Mouse (Mus musculus): ENCODE data around the gene Actn1. TPM values are rescaled to one million over a fixed set of nuclear protein-coding genes. Genes with fewer than 3 reads are reported as not detected.

Gene Actn1
- polyA plus RNA-seq, 1 experiment from 2014 or later, result 279 TPM

DNA sequence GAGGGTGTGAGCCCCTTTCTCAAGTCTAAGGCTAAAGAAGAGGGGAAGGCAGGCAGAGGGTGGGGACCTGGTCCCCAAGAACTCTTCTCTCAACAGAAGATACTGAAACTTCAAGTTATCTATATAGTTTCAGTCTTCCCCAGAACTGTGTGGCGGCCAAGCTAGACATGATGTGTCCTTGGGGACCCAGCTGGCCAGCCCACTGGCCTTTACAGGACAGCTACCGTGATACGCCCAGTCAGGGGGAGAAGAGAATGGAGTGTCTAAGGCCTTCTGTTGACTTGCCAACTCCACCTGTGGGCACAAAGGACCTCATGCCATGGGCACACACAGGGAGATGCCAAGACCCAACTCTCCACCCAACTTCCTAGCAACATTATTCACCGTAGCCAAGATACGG lies 31.8 kb downstream of the Actn1 start:
- TF ChIP-seq CTCF (IDR thresholded peaks at IDR 0.05), result no peak
- ATAC-seq, result no peak
- no peak for DNase-seq (ENCODE audit: low read depth, low spot score)
- in situ Hi-C loops (cut with MboI; ENCODE audit: low pct_unique_long_range_greater_than_20kb), result no loop called here
- ChIA-PET CTCF (no interaction called here), POLR2A (interaction anchor here (1.0 kb wide), 1 partner anchor 159 kb away, joined by 4 read pairs; no protein-coding TSS in a partner anchor)
- H3K27me3 ChIP-seq, result no peaks in the 10 kb centered on the region

DNA sequence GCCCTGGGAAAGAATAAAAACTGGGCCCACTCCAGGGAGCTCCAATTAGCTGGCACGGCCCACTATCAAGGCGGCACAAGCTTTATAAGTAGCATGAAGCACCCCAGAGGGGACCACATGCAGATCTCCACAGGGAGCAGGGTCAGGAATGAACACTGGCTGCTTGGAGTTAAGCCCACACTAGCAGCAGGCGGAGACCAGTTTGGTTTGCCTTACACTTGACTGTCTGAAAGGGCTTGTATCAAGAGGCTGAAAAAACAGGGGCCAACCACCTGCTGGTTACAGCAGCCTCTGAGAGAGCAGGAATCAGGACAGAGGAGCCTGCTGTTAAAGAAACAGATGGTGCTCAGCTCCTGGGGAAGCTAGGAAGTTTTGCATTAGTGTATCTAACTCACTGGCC lies 32.3 kb downstream of the Actn1 start:
- in situ Hi-C loops (cut with MboI; ENCODE audit: low pct_unique_long_range_greater_than_20kb), result no loop called here
- no peak for ATAC-seq
- POLR2A ChIA-PET, result interaction anchor here (1.2 kb wide), 1 partner anchor 11 kb away, joined by 3 read pairs; no protein-coding TSS in a partner anchor

DNA sequence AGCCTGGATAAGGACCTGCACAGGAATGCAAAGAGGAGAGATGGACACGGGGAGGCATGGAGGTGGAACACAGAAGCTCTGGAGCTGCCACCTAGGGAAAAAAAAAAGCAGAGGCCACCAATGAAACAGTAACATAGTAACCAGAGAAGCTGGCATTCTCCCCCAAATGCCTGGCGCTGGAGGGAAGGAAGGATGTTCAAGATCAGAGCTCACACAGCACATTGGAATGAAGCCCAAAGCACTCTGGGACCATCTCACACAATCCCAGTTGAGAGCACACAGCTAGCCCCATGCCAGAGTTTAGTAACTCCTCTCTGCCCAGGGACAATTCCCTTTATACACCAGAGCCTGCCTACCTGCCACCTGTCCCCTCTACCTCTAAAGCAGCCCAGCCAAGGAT lies 34.1 kb downstream of the Actn1 start:
- H3K27me3 ChIP-seq, result no peaks in the 10 kb centered on the region
- ChIA-PET CTCF (interaction anchor here (1.2 to 1.6 kb wide), 2 partner anchors 20 to 140 kb away, joined by 3 to 5 read pairs; no protein-coding TSS in a partner anchor), POLR2A (interaction anchor here (0.7 kb wide), 1 partner anchor 33 kb away, joined by 3 read pairs; no protein-coding TSS in a partner anchor)
- TF ChIP-seq CTCF (IDR thresholded peaks at IDR 0.05), result no peak
- ATAC-seq (no peak), DNase-seq (ENCODE audit: low read depth, low spot score) (no peak)
- in situ Hi-C loops (cut with MboI; ENCODE audit: low pct_unique_long_range_greater_than_20kb), result no loop called here

More for the DNA sequence above, 32.3 kb downstream of the Actn1 start:
- TF ChIP-seq CTCF (IDR thresholded peaks at IDR 0.05), result no peak
- DNase-seq (ENCODE audit: low read depth, low spot score), result no peak
- CTCF ChIA-PET, result no interaction called here
- no peaks in the 10 kb centered on the region for H3K27me3 ChIP-seq

DNA sequence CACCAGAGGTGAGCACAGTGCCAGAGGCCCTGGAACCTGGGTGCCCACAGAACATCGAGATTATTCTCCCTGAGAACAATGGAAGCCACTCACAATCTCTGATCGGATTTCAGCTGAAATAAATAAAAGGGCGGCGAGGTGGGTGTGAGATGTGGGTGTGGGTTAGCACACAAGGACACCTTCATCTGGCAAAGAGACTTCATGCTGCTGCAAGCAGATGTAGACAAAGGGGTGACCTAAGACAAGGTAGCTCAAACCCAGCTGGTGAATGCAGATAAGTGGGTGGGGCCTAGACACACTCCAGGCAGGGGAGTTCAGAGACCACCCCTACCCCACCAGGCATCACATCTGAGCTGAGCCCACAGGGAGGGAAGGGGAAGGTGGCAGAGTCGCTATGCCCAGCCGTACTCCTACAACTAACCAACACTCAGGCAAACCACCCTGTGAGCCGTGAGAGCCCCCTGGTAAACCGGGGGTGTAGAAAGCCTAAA lies 35.9 kb downstream of the Actn1 start:
- no peak for TF ChIP-seq CTCF (IDR thresholded peaks at IDR 0.05)
- in situ Hi-C loops (cut with MboI; ENCODE audit: low pct_unique_long_range_greater_than_20kb), result loop anchor here (5.0 kb wide), 1 partner anchor 33 kb away; no protein-coding TSS in a partner anchor
- no peaks in the 10 kb centered on the region for H3K27me3 ChIP-seq
- CTCF ChIA-PET, result interaction anchor here (1.0 to 1.3 kb wide), 2 partner anchors 15 to 33 kb away, joined by 3 read pairs; no protein-coding TSS in a partner anchor
- ATAC-seq (no peak), DNase-seq (ENCODE audit: low read depth, low spot score) (no peak)
- POLR2A ChIA-PET, result interaction anchor here (0.6 kb wide), 1 partner anchor 36 kb away, joined by 3 read pairs; no protein-coding TSS in a partner anchor

DNA sequence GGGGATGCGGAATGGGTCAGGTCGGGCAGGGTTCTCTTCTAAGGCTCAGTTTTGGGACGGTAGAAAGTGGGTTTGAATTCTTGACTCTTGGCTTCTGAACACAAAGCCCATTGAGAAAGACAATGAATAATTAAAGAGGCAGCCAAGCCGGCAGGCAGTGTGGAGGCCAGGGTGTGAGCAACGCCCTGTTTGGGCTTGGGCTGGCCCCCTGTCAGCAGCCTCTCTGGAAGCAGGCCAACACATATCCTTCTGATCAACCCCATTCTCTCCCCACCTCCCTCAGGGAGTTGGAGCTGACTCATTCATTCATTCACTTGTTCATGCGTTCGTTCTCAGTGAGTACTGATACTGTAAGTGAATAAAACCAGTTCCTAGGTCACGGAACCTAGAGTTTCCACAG lies 36.7 kb downstream of the Actn1 start:
- H3K27me3 ChIP-seq, result no peaks in the 10 kb centered on the region
- ChIA-PET CTCF (interaction anchor here (1.0 kb wide), 1 partner anchor 14 kb away, joined by 3 read pairs; no protein-coding TSS in a partner anchor), POLR2A (interaction anchor here (0.7 to 0.8 kb wide), 2 partner anchors 36 to 143 kb away, joined by 3 read pairs; no protein-coding TSS in a partner anchor)
- no peak for TF ChIP-seq CTCF (IDR thresholded peaks at IDR 0.05)
- no peak for ATAC-seq
- no peak for DNase-seq (ENCODE audit: low read depth, low spot score)
- in situ Hi-C loops (cut with MboI; ENCODE audit: low pct_unique_long_range_greater_than_20kb), result loop anchor here (5.0 kb wide), 1 partner anchor 34 kb away; no protein-coding TSS in a partner anchor

DNA sequence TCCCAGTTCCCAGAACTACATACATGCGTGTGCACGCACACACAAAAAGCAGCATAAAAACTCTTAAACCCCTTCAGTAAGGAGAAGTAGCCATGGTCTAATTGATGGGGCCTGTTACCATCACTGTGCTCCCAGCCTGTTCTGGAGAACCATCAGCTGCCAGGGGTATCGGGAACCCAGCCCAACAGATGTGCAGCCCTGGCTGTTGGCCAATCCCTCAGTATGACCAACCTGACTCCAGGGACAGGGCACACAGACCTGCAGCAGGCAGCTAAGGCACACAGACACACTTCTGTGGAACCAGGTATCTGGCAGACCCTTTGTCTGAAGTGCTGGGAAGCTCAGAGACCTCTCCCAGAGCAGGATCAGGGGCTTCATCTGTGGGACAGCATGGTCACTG lies 37.7 kb downstream of the Actn1 start:
- TF ChIP-seq CTCF (IDR thresholded peaks at IDR 0.05), result no peak
- ATAC-seq, result no peak
- H3K27me3 ChIP-seq, result no peaks in the 10 kb centered on the region
- in situ Hi-C loops (cut with MboI; ENCODE audit: low pct_unique_long_range_greater_than_20kb), result loop anchor here (5.0 kb wide), 1 partner anchor 35 kb away; no protein-coding TSS in a partner anchor
- ChIA-PET POLR2A (interaction anchor here (0.8 to 1.3 kb wide), 2 partner anchors 11 to 37 kb away, joined by 3 read pairs; no protein-coding TSS in a partner anchor), CTCF (no interaction called here)
- DNase-seq (ENCODE audit: low read depth, low spot score), result no peak

DNA sequence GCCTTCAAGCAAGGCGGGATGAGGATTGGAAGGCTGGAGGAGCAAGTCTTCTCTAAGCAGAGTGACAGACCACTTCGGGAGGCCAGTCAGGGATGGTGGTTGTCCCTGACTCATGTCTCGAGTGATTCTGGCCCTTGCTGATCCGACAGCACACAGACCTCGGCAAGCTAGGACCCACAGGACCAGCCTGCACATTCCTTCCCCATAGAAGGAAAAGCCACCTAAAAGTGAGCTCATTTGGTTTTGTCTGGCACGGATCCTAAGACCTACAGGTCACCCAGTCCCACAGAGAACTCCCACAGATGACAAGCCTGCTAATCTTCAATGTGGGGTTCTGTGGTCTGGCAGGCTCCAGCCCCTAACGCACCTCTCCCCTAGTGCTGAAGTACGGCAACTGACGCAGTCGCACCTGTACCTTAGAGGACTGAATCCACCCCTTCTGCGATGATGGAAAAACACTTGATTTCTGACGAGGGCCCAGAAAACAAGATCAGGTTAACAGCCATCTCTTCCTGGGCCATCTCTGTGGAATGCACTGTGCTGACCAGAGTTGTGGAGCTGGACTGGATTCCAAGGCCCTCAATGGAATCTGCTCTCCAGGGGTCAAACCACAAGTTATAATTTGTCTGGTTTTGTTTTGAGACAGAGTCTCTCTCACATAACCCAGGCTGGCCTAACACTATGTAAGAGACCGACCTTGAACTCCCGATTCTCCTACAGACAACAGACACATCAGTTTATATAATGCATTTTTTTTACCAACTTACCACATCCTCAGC lies 39.7 kb downstream of the Actn1 start:
- in situ Hi-C loops (cut with MboI; ENCODE audit: low pct_unique_long_range_greater_than_20kb), result loop anchor here (5.0 kb wide), 1 partner anchor 37 kb away; no protein-coding TSS in a partner anchor
- CTCF ChIA-PET, result no interaction called here
- no peak for TF ChIP-seq CTCF (IDR thresholded peaks at IDR 0.05)
- ATAC-seq, result peak; percentile 69
- no peak for DNase-seq (ENCODE audit: low read depth, low spot score)
- H3K27me3 ChIP-seq, result no peaks in the 10 kb centered on the region
- POLR2A ChIA-PET, result interaction anchor here (1.0 kb wide), 1 partner anchor 19 kb away, joined by 3 read pairs; no protein-coding TSS in a partner anchor

DNA sequence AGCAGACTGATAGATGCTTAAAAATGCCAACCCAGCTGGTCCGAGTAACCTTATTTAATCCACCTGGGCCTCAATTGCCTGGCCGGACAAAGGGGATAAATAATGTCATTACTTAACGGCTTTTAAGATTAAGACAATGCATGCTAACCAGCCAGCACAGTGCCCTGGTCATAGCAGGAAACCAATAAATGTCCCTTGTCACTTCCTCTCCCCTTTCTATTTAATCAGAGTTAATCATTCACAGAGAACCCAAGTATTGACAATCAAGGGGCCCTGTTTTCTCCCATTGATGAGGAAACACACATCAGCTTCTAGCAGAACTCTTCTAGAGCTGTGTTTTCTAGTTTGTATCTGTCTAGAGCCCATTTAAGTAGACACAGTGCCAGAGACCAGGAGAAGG lies 41.4 kb downstream of the Actn1 start:
- in situ Hi-C loops (cut with MboI; ENCODE audit: low pct_unique_long_range_greater_than_20kb), result no loop called here
- H3K27me3 ChIP-seq, result no peaks in the 10 kb centered on the region
- no peak for TF ChIP-seq CTCF (IDR thresholded peaks at IDR 0.05)
- ChIA-PET POLR2A (no interaction called here), CTCF (interaction anchor here (1.0 to 1.2 kb wide), 2 partner anchors 157 to 158 kb away, joined by 3 to 4 read pairs; no protein-coding TSS in a partner anchor)
- ATAC-seq, result no peak
- no peak for DNase-seq (ENCODE audit: low read depth, low spot score)

DNA sequence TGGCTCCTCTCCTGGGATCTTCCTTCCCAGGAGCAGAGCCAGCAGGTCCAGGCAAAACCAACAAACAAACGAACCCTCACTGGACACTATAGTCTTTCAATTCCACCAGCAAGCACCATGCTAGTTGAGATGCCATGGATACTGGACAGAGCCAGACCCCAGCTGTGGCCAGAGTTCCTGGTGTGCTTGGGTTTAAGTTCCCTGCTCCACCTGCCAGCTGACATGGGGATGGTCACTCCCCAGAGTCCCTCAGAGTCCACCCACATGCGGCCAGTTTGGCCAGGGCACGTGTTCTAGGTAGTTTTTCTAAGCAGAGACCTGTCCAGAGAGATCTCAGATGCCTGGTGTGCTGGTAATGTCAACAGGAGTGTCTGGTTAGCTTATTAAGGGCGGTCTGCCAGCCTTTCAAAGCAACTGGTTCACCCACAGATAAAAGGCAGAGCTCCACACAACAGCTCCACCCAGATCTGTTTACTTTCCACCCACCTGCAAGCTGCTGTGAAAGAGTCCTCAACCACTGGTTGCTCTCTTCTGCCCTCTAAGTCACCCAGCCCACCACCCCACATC lies 42.0 kb downstream of the Actn1 start:
- ATAC-seq, result no peak
- ChIA-PET CTCF (interaction anchor here (1.0 to 1.2 kb wide), 2 partner anchors 157 to 159 kb away, joined by 3 to 4 read pairs; no protein-coding TSS in a partner anchor), POLR2A (no interaction called here)
- no peak for TF ChIP-seq CTCF (IDR thresholded peaks at IDR 0.05)
- no peak for DNase-seq (ENCODE audit: low read depth, low spot score)
- in situ Hi-C loops (cut with MboI; ENCODE audit: low pct_unique_long_range_greater_than_20kb), result no loop called here
- H3K27me3 ChIP-seq, result no peaks in the 10 kb centered on the region

DNA sequence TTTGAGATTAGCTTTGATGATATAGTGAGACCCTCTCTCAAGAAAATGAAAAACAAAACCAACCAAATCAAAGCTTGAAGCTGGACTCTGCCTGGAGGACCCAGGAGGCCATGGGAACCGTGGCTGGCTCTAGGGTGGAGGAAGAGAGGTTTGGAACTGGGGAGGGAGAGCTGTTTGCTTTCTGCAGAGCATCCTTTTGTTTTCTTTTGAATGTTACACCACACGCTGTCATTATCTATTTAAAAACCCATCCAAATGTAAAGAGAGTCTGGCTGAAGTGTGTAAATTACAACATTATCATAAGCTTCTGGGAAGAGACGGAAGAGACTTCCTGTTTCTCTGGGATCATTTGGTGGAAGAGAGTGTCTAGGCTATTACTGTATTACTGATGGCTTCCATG lies 43.1 kb downstream of the Actn1 start:
- ATAC-seq, result no peak
- CTCF ChIA-PET, result no interaction called here

More for the DNA sequence above, 43.1 kb downstream of the Actn1 start:
- no peak for TF ChIP-seq CTCF (IDR thresholded peaks at IDR 0.05)
- in situ Hi-C loops (cut with MboI; ENCODE audit: low pct_unique_long_range_greater_than_20kb), result no loop called here
- POLR2A ChIA-PET, result interaction anchor here (0.6 to 1.2 kb wide), 2 partner anchors 10 to 42 kb away, joined by 3 to 7 read pairs; no protein-coding TSS in a partner anchor
- H3K27me3 ChIP-seq, result no peaks in the 10 kb centered on the region
- DNase-seq (ENCODE audit: low read depth, low spot score), result no peak
